Mouse (Mus musculus): ENCODE measurements at regions not wholly inside any gene's neighbourhood (a gene's known extent, or its start where the extent isn't known, plus 50 kb on each side); places are given as distances from the start of the nearest gene placed in this dataset.

DNA sequence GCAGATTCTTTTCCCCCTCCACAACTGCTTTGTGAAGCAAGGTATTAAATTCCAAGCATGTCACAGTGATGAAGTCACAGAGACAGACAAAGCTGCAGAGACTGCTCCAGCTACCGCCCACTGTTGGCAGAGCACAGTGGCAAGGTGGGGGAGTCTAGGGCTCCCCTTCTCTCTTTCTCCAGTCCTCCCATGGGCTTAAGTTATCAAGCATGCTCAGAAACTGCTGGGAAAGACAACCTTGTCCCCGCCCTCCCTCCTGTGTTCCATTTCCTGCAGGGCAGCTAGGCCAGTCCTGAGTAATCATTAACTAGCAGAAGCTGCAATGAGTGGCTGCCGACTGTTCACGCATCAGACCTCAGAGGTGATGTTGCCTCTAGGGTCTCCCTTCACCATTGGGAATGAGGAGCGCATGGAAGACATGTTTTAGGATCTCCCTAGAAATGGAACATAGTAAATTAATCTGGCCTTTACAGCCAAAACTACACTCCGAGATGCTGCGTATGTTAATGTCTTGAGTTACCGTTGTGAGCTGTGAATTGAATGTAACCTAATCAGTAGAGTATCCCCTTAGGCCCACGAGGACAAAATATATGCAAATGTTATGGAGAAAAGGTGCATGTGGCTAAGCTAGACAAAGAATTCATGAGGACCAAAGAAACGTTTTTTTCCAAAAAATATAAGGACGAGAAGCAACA is 372.5 kb upstream of the Acvr2a start:
- H3K27me3 ChIP-seq (replicated peaks), result no peaks in the 10 kb centered on the region
- H3K9me3 ChIP-seq, result no peaks in the 10 kb centered on the region
- peak; percentile 92 for ATAC-seq (ENCODE audit: insufficient read depth, low FRiP score, low read depth)
- H3K36me3 ChIP-seq, result no peaks in the 10 kb centered on the region
- no peak overlapping the region for H3K4me3 ChIP-seq (replicated peaks)
- no peak overlapping the region for H3K9ac ChIP-seq
- 33% methylated on average over 11 of the region's 11 CpGs for WGBS
- peak overlapping the region; percentile 77 for H3K27ac ChIP-seq
- H3K4me1 ChIP-seq, result 0 out of 2 replicates have a peak, but pooled peaks cover 7% of the 10 kb centered on the region
- H3K4me2 ChIP-seq, result peak overlapping the region; percentile 27; the same call in 1 of the 2 replicates

DNA sequence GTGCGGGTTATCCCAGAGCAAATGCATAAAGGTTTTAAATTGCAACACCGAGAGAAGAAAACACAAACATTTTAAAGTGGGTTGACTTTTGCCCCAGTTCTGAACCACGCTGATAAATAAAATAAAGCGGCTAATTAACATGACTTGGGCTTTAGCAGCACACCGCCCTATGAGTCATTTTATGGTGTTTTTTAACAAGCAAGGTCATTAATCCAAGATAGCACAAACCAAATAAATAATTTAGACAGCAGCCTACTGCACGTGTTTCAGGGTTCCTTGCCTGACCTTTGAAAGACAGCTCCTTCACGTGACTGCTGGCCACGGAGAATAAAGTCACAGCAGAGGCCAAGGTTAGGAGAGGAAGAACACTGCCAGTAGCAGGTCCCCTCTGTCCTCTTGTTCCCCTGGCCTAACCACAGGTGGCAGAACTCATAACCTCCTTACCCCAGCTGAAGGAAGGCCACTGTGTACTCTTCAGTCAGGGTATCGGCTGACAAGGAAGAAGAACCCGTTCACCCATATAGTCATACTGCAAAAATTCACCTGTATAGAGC is 371.8 kb upstream of the Acvr2a start:
- H3K4me1 ChIP-seq, result 0 out of 2 replicates have a peak, but pooled peaks cover 7% of the 10 kb centered on the region
- H3K27ac ChIP-seq, result peak overlapping the region; percentile 77
- ATAC-seq (ENCODE audit: insufficient read depth, low FRiP score, low read depth), result no peak
- no peak overlapping the region for H3K4me3 ChIP-seq (replicated peaks)
- H3K27me3 ChIP-seq (replicated peaks), result no peaks in the 10 kb centered on the region
- WGBS, result 53% methylated on average over 10 of the region's 10 CpGs
- H3K9me3 ChIP-seq, result no peaks in the 10 kb centered on the region
- H3K9ac ChIP-seq, result no peak overlapping the region
- H3K4me2 ChIP-seq, result no peak overlapping the region
- H3K36me3 ChIP-seq, result no peaks in the 10 kb centered on the region

DNA sequence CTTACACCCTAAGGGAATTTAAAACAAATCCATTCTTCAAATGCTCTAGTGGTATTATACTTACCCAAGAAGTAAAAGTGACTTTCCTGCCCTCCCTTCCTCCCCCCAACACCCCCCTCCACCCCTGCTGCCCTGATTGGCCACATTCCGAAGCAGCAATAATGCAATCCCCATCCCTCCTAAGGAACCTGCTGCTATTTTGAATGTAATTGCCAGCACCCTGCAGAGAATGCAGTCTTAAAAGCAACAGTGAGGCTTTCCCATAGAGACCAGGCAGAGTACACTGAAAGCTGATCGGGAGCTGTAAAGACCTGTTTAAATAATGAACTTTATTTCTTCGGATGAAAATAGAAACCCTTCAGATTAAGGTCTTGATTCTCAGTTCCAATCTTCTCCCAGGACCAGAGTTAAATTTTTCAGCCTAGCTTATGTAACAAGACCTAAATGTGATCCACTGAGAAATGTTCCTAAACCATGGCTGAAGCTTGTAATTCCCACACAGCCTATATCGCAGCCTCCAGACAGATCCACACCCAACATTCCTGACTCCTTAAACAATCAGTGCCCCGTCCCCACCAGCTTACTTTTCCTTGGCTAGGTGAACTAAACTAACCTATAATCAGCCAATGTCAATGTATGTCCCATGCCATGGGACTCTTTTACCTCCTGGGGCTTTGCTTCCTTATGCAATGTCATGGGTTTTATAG is 367.9 kb upstream of the Acvr2a start:
- Histone ChIP-seq H3K9ac (no peak overlapping the region), H3K36me3 (no peaks in the 10 kb centered on the region), H3K4me2 (no peak overlapping the region), H3K4me3 (replicated peaks) (no peak overlapping the region), H3K9me3 (no peaks in the 10 kb centered on the region), H3K4me1 (0 out of 2 replicates have a peak, but pooled peaks cover 7% of the 10 kb centered on the region), H3K27me3 (replicated peaks) (no peaks in the 10 kb centered on the region), H3K27ac (no peak overlapping the region)
- 40% methylated on average over 5 of the region's 5 CpGs for WGBS
- ATAC-seq (ENCODE audit: insufficient read depth, low FRiP score, low read depth), result peak; percentile 41

DNA sequence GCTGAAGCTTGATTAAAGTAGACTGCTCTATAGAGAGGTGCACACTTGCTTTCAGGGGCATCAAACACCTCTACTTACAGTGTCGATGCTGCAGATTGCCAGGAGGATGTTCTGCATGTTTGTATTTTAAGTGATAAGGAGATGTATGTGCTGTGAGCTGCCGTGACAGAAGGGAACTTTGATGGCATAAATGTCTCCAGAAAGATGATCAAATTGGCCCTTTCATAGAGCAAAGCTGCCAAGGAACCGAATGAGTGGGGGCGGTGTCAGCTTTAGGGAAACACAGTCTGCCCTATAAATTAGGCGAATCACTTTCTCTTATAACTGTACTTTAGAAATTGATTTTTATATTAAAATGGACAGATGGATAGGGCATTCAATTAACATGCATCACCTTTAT is 367.3 kb upstream of the Acvr2a start:
- H3K4me1 ChIP-seq, result 0 out of 2 replicates have a peak, but pooled peaks cover 2% of the 10 kb centered on the region
- WGBS, result 67% methylated on average over 5 of the region's 5 CpGs
- H3K27me3 ChIP-seq (replicated peaks), result no peaks in the 10 kb centered on the region
- H3K4me2 ChIP-seq, result no peak overlapping the region
- no peak overlapping the region for H3K27ac ChIP-seq
- no peaks in the 10 kb centered on the region for H3K36me3 ChIP-seq
- H3K9me3 ChIP-seq, result no peaks in the 10 kb centered on the region
- no peak overlapping the region for H3K9ac ChIP-seq
- H3K4me3 ChIP-seq (replicated peaks), result no peak overlapping the region
- ATAC-seq (ENCODE audit: insufficient read depth, low FRiP score, low read depth), result no peak

DNA sequence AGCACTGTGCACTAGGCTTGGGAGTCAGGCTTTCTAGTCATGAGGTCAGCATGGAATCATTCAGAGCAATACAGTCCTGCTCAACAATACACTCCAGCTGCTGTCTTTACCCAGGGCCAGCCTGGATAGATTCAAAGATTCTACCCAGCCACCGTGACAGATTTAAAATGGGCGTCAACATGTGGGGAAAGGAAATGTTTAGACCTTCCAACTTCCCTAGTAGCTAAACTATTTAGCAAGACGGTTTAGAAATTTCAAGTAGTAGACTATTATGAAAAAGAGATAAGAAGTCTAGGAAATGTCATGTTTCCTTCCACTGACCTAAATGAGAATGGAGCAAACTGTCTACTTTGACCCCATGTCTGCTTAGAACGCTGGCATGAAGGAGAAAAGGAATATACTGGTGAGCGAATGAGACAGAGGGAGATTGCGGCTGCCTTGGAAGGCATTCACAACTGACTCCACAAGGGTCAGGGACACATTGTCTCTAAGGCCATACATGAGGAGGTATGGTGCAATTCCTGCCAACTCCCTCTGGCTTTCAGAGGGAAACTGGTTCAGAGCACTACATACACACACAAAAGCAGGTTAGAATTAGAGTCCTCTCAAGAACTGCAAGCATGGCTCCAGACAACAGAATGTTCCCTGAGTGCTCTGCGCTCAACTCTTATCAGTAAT is 364.6 kb upstream of the Acvr2a start:
- no peak for ATAC-seq (ENCODE audit: insufficient read depth, low FRiP score, low read depth)
- Histone ChIP-seq H3K4me1 (no peaks in the 10 kb centered on the region), H3K9ac (no peak overlapping the region), H3K9me3 (no peaks in the 10 kb centered on the region), H3K4me2 (no peak overlapping the region), H3K36me3 (no peaks in the 10 kb centered on the region), H3K27ac (no peak overlapping the region), H3K4me3 (replicated peaks) (no peak overlapping the region), H3K27me3 (replicated peaks) (no peaks in the 10 kb centered on the region)
- WGBS, result 75% methylated on average over 7 of the region's 7 CpGs

DNA sequence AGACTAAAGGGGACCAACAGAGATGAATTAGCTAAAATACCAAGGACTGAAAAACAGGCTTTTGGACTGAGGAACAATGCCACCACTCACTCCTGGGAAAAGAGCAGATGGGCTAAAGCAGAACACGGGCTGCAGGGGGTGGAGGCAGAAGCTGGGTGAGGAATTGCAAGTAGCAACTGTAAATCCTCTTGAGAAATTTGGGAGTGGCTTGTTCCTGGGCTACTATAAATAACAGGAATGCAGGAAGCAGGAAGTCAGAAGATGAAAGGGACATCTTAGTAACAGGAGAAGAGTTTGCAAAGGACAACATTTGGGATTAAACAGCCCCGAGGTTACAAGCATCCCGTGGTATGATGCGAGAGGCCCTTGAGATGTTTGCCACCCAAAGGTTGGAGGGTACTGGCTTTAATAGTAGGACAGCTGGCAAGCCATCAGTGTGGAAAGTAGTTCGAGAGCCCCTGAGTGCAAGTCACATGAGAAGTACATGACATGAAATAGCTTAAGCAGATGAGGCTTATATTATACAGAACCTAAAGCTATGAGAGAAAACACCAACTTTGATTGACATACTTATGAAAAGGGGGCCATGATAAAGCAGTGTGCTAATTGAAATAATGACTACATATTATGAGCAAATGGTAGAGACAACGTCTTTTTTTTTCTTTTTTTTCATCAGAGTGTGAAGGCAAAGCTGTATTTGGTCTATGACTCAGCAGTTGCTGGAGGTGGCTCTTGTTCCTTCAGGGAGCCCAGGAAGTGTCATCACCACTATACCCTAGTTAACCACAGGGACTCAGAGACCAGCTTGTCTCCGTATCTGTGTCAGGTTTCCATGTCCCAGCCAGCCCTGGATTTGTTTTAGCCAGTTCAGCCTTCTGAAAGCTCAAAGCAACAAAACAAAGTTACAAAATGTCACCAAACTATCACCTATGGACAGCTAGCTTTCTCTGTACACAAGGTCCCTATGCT is 357.6 kb upstream of the Acvr2a start:
- 0 out of 2 replicates have a peak, but pooled peaks cover 3% of the 10 kb centered on the region for H3K4me1 ChIP-seq
- no peak for ATAC-seq (ENCODE audit: insufficient read depth, low FRiP score, low read depth)
- 47% methylated on average over 7 of the region's 7 CpGs for WGBS
- H3K4me2 ChIP-seq, result no peak overlapping the region
- H3K27me3 ChIP-seq (replicated peaks), result no peaks in the 10 kb centered on the region
- H3K36me3 ChIP-seq, result no peaks in the 10 kb centered on the region
- H3K9me3 ChIP-seq, result no peaks in the 10 kb centered on the region
- H3K9ac ChIP-seq, result no peak overlapping the region
- H3K4me3 ChIP-seq (replicated peaks), result no peak overlapping the region
- H3K27ac ChIP-seq, result no peak overlapping the region

DNA sequence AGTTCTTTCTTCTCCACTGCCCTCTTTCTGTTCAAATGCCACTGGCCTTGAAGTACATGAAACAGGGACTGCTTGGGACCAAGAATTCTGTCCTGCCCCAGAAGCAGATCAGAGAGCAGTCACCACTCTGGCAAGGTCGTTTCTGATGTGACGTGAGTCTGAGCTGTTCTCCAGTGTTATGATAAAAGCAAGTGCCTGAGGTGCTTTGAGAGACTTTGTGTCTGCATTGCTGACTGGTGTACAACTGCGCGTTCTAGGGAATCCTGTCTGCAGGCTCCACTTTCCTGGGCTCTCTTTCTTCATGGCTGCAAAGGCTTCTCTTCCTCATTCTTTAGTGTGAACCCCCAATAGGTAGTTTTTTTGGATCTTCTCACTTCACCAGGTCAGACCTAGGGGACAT is 356.8 kb upstream of the Acvr2a start:
- Histone ChIP-seq H3K9me3 (no peaks in the 10 kb centered on the region), H3K4me3 (replicated peaks) (no peak overlapping the region), H3K36me3 (no peaks in the 10 kb centered on the region), H3K27ac (no peak overlapping the region), H3K9ac (no peak overlapping the region), H3K27me3 (replicated peaks) (no peaks in the 10 kb centered on the region), H3K4me2 (no peak overlapping the region), H3K4me1 (0 out of 2 replicates have a peak, but pooled peaks cover 3% of the 10 kb centered on the region)
- 83% methylated on average over 4 of the region's 4 CpGs for WGBS
- ATAC-seq (ENCODE audit: insufficient read depth, low FRiP score, low read depth), result no peak

DNA sequence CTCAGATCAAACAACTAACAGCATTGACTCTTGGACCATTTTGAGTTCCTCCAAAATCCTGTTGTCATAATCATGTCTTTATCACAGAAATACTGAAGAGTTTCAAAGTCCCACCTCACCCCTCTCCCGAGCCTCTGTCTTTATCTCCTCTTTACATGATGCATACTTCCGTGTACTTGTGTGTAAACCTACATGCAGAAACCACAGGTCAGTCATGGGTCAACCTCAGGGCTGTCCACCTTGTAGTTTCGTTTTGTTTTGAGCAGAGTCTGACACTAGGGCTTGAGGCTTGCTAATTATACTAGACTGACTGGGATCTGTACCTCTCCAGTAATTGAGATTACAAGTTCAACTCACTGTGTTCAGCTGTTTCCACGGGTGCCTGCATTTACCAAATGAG is 348.4 kb upstream of the Acvr2a start:
- Histone ChIP-seq H3K27ac (no peak overlapping the region), H3K4me2 (no peak overlapping the region), H3K4me3 (replicated peaks) (no peak overlapping the region), H3K4me1 (no peaks in the 10 kb centered on the region), H3K27me3 (replicated peaks) (no peaks in the 10 kb centered on the region), H3K9me3 (no peaks in the 10 kb centered on the region), H3K36me3 (no peaks in the 10 kb centered on the region), H3K9ac (no peak overlapping the region)
- no peak for ATAC-seq (ENCODE audit: insufficient read depth, low FRiP score, low read depth)
- WGBS, result 70% methylated on average over 4 of the region's 4 CpGs

DNA sequence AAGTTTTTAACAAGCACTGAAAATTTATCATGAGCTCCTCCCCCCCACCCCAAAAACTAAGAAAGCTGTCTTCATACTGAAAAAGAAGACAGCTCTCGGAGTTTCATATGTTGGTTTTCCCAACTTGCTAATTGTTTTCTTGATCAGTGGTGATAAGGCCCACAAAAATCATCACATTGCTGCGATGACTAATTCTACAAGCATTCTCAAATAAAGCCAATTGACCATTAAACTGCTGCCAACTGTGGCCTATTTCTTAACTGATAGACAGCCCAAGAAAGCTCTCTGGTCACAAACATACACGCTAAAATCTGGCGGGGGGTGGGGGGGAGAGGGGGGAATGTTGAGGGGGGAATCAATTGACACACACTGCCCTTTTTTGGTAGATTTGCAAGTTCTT is 345.0 kb upstream of the Acvr2a start:
- H3K4me2 ChIP-seq, result no peak overlapping the region
- no peak overlapping the region for H3K27ac ChIP-seq
- no peak for ATAC-seq (ENCODE audit: insufficient read depth, low FRiP score, low read depth)
- no peak overlapping the region for H3K9ac ChIP-seq
- no peaks in the 10 kb centered on the region for H3K9me3 ChIP-seq
- no peaks in the 10 kb centered on the region for H3K27me3 ChIP-seq (replicated peaks)
- WGBS, result 70% methylated on average over 4 of the region's 4 CpGs
- no peaks in the 10 kb centered on the region for H3K36me3 ChIP-seq
- H3K4me1 ChIP-seq, result no peaks in the 10 kb centered on the region
- H3K4me3 ChIP-seq (replicated peaks), result no peak overlapping the region

DNA sequence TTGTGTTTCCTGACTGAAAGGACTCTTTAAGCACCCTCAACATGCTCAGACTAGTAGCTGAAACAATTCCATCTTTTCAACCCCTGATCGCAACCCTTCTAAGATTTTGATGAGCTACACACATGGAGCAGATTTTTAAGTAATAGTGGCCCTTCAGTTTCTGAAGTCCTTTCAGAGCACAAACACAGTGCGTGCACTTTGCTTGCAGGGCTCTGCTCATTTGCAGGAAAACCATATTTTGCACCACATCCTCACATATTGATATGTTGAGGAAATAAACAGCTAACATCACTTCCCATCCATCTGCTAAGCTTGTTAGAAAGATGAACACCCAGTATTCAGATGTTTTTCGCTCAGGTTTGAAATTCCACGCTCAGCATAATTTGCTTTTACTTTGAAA is 344.6 kb upstream of the Acvr2a start:
- no peaks in the 10 kb centered on the region for H3K27me3 ChIP-seq (replicated peaks)
- H3K9me3 ChIP-seq, result no peaks in the 10 kb centered on the region
- H3K27ac ChIP-seq, result no peak overlapping the region
- H3K4me2 ChIP-seq, result no peak overlapping the region
- 84% methylated on average over 4 of the region's 4 CpGs for WGBS
- H3K36me3 ChIP-seq, result no peaks in the 10 kb centered on the region
- no peak for ATAC-seq (ENCODE audit: insufficient read depth, low FRiP score, low read depth)
- no peak overlapping the region for H3K9ac ChIP-seq
- no peaks in the 10 kb centered on the region for H3K4me1 ChIP-seq
- H3K4me3 ChIP-seq (replicated peaks), result no peak overlapping the region

DNA sequence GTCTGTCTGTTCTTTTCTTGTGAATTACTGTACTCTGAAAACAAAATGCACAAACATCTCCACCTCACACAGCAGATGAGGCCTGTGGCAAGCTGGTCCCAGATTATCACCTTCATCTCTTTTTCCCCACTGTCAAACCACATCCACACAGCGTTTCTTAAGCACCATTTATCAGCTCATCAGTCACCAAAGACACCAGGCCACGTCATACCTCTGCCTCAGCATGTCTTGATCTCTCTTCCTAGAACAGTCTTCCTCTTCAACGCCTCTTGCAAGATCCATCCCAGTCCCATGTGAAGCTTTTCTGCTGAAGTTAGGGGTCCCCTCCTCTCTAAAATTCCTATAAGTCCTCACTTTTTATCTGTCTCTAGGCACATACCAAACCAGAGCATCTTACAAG is 340.8 kb upstream of the Acvr2a start:
- no peaks in the 10 kb centered on the region for H3K27me3 ChIP-seq (replicated peaks)
- H3K36me3 ChIP-seq, result no peaks in the 10 kb centered on the region
- H3K4me2 ChIP-seq, result no peak overlapping the region
- WGBS, result 68% methylated on average over 3 of the region's 3 CpGs
- no peak for ATAC-seq (ENCODE audit: insufficient read depth, low FRiP score, low read depth)
- H3K9me3 ChIP-seq, result no peaks in the 10 kb centered on the region
- no peak overlapping the region for H3K27ac ChIP-seq
- H3K4me3 ChIP-seq (replicated peaks), result no peak overlapping the region
- H3K9ac ChIP-seq, result no peak overlapping the region
- H3K4me1 ChIP-seq, result no peaks in the 10 kb centered on the region

Measured in stomach, embryonic 15.5 days (tissue).